Mouse (Mus musculus): ENCODE data around the gene Ptprk.

Ptprk gene

GRCm38 (mm10) chr10:28184675-28185074, 110.1 kb downstream of the Ptprk start:
- no peak for DNase-seq (ENCODE audit: low read depth in 1 of 2, low spot score in 2 of 2)

GRCm38 (mm10) chr10:28185326-28185725, 110.7 kb downstream of the Ptprk start:
- no peak for DNase-seq (ENCODE audit: low read depth in 1 of 2, low spot score in 2 of 2)

GRCm38 (mm10) chr10:28186018-28186800, 111.6 kb downstream of the Ptprk start:
- DNase-seq (ENCODE audit: low read depth in 1 of 2, low spot score in 2 of 2), result no peak

GRCm38 (mm10) chr10:28191440-28191839, 116.8 kb downstream of the Ptprk start:
- no peak for DNase-seq (ENCODE audit: low read depth in 1 of 2, low spot score in 2 of 2)

GRCm38 (mm10) chr10:28193630-28194029, 119.0 kb downstream of the Ptprk start:
- DNase-seq (ENCODE audit: low read depth in 1 of 2, low spot score in 2 of 2), result no peak

- DNase-seq (ENCODE audit: low read depth in 1 of 2, low spot score in 2 of 2), result no peak
Measured at GRCm38 (mm10) chr10:28200609-28201008, 126.0 kb downstream of the Ptprk start.

- DNase-seq (ENCODE audit: low read depth in 1 of 2, low spot score in 2 of 2), result no peak
Measured at GRCm38 (mm10) chr10:28209394-28209793, 134.8 kb downstream of the Ptprk start.

- no peak for DNase-seq (ENCODE audit: low read depth in 1 of 2, low spot score in 2 of 2)
Measured at GRCm38 (mm10) chr10:28212083-28212482, 137.5 kb downstream of the Ptprk start.

GRCm38 (mm10) chr10:28215153-28215552, 140.5 kb downstream of the Ptprk start:
- no peak for DNase-seq (ENCODE audit: low read depth in 1 of 2, low spot score in 2 of 2)

GRCm38 (mm10) chr10:28223602-28224001, 149.0 kb downstream of the Ptprk start:
- no peak for DNase-seq (ENCODE audit: low read depth in 1 of 2, low spot score in 2 of 2)

GRCm38 (mm10) chr10:28224376-28224775, 149.8 kb downstream of the Ptprk start:
- no peak for DNase-seq (ENCODE audit: low read depth in 1 of 2, low spot score in 2 of 2)

- DNase-seq (ENCODE audit: low read depth in 1 of 2, low spot score in 2 of 2), result no peak
Measured at GRCm38 (mm10) chr10:28225536-28226075, 151.0 kb downstream of the Ptprk start.

GRCm38 (mm10) chr10:28227732-28228131, 153.1 kb downstream of the Ptprk start:
- DNase-seq (ENCODE audit: low read depth in 1 of 2, low spot score in 2 of 2), result no peak

GRCm38 (mm10) chr10:28228208-28228607, 153.6 kb downstream of the Ptprk start:
- no peak for DNase-seq (ENCODE audit: low read depth in 1 of 2, low spot score in 2 of 2)

- no peak for DNase-seq (ENCODE audit: low read depth in 1 of 2, low spot score in 2 of 2)
Measured at GRCm38 (mm10) chr10:28232273-28233167, 157.9 kb downstream of the Ptprk start.

- DNase-seq (ENCODE audit: low read depth in 1 of 2, low spot score in 2 of 2), result no peak
Measured at GRCm38 (mm10) chr10:28249047-28249446, 174.4 kb downstream of the Ptprk start.

GRCm38 (mm10) chr10:28251385-28251784, 176.8 kb downstream of the Ptprk start:
- no peak for DNase-seq (ENCODE audit: low read depth in 1 of 2, low spot score in 2 of 2)

- no peak for DNase-seq (ENCODE audit: low read depth in 1 of 2, low spot score in 2 of 2)
Measured at GRCm38 (mm10) chr10:28260651-28261050, 186.0 kb downstream of the Ptprk start.

GRCm38 (mm10) chr10:28262159-28262558, 187.5 kb downstream of the Ptprk start:
- no peak for DNase-seq (ENCODE audit: low read depth in 1 of 2, low spot score in 2 of 2)

GRCm38 (mm10) chr10:28263546-28263945, 188.9 kb downstream of the Ptprk start:
- no peak for DNase-seq (ENCODE audit: low read depth in 1 of 2, low spot score in 2 of 2)

- no peak for DNase-seq (ENCODE audit: low read depth in 1 of 2, low spot score in 2 of 2)
Measured at GRCm38 (mm10) chr10:28270273-28270672, 195.7 kb downstream of the Ptprk start.
